Mouse (Mus musculus) left cerebral cortex, postnatal 25 days (tissue): Measurements from ENCODE around the gene Sspo. TPM values are rescaled to one million over a fixed set of nuclear protein-coding genes. Genes with fewer than 3 reads are reported as not detected.

ENCODE experiments used
- DNase-seq, 2 experiments: peaks; one replicate each; pipeline ENCODE4 v3.0.0; 2022; ENCODE audit warnings: low spot score in 2 of 2, mixed read lengths in 1 of 2
- intact Hi-C: fragments of 180-260 bp; cut with DNase I; formaldehyde crosslinking; loops from one replicate; pipeline ENCODE4 v1.15.1; 2025
- total RNA-seq, 2 experiments: library from RNA; stranded (reverse); gene quantifications; 2 replicates each; pipeline ENCODE4 v1.2.3; 2021

Gene Sspo
- total RNA-seq, 2 experiments from 2014 or later = 0.80 to 1.2 TPM

DNA sequence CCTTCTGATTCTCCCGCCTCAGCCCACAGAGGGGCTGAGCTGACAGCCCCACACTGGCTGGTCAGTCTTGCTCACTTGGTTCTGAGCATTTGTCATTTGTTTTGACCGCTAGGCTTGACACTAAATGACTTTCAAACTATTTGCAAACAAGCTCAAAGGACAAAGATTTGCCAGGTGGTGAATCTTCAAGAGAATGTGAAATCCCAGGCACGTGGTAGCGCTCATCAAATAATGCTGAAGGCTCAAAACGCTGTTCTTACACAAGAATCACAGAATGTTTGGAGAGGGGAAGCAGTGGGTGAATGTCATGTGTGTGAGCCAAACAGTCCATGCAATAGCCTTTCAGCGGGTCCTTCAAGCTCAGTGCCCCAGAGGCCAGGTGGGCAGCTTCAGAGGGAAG, 13.4 kb upstream of the Sspo start:
- intact Hi-C loops = no loop called here
- no peak for DNase-seq

DNA sequence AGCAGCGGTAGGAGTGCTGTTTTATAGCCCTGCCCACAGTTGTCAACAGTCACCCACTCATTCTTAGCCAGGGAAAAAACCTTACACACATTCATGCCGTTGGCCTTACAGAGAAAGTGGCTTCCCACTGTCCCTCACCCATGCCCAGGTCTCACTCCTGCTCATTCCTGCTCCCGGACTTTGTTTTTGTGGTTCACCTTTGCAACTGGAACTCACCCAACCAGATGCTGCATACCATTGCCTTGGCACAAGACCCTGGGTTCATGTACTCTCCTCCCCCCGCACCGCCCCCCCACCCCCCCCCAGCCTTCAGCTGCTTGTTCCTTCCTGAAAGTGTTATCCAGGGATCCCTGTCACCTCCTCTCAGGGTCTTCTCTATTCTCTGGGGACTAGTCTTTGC, 12.9 kb upstream of the Sspo start:
- DNase-seq = no peak
- intact Hi-C loops = no loop called here

DNA sequence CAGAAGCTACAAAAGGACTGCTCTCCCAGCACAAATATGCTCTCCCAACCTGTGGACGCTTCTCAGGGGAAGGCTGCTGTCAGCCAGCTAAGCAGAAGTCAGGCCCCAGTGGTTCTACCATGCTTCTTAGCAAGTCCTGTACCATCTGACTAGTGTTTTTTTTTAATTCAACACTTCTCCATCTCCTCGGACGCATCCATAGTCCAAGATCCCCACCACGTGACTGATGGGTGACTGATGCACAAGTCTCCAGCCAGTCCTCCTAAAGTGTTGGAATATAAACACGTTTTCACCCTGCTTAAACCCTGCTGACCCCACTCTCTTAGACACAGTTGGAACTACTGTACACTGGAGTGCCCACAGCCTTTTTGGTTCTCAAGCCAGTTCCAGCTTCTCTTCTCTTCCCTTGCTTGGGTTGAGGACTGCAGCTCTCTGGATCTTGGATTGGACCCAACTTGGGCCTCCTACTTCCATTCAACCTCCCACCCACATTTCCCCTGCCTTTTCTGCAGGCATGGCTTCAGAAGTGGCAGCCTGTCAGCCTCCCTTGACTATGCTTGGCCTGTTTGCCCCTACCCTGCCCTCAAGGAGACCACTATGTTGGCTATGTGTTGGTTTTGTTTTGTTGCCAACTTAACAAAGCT, 12.2 kb upstream of the Sspo start:
- intact Hi-C loops = no loop called here
- DNase-seq = peak in 1 of 2 experiments; percentile 32

DNA sequence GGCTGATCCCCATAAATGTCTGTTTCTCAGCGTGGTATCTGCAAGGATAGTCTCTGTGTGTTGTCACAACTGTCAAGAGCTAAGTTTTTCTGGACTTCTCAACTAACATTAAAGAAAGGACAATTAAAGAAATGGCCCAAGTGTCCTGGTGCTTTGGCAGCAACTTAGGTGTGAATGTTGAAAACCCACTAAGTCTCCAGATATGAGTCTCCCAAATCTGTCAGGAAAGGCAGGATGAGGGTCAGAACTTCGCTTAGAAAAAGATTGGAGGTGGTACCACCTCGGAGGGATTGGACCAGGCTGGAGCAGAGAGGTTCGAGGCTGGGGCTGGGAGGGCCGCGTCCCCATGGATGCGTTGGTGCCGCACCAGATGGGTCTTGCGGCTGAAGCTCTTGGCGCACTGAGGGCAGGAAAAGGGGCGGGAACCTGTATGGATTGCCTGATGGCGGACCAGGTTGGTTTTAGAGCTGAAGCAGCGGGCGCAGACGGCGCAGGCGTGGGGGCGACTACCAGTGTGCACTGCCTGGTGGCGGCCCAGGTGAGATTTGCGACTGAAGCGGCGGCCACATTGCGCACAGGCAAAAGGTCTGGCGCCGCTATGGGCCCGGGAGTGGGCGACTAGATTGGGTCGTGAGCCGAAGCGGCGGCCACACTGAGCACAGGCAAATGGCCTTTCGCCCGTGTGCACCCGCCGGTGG, 10.2 kb upstream of the Sspo start:
- intact Hi-C loops = no loop called here

DNA sequence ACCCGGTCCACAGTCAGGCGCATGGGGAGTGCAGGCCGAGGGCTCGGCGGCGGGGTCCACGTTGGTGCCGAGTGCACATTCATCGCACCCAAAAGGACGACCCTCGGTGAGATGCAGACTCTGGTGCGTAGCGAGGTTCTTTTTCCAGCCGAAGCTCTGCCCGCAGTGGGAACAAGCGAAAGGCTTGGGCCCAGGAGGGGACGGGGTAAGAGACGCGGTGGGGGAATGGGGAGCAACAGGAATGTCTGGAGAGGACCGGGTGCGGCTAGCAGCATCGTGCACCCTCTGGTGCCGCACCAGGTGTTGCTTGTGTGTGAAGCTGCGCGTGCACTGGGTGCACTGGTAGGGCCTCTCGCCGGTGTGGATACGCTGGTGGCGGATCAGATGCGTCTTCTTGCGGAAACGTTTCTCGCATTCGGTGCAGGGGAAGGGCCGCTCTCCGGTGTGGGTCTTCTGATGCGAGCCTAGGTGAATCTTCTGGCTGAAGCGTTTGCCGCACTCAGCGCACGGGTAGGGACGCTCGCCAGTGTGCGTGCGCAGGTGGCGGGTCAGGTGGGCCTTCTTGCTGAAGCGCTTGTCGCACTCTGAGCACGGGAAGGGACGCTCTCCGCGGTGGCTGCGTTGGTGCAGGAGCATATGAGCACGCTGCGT, 9.4 kb upstream of the Sspo start:
- no peak for DNase-seq
- intact Hi-C loops = no loop called here

More for the DNA sequence above, 10.2 kb upstream of the Sspo start:
- DNase-seq = no peak

DNA sequence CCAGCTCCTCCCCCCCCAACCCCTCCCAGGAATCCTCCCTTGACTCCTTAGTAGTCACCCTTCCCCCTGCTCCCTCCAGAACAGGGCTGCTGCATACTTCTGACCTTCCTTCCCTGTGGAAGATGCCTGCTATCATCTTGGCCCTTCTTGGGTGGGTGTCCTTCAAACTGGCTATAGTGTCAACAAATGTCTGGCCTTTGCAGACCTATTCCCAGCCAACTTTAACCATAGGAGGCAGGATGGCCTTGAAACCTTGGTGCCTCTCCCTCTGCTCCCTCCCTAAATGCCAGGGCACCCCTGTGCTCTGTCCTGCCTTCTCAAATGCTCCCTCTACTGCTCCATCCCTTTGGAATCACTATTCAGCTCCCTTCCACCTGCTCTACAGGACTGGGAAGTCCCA, 8.4 kb upstream of the Sspo start:
- intact Hi-C loops = no loop called here
- no peak for DNase-seq

DNA sequence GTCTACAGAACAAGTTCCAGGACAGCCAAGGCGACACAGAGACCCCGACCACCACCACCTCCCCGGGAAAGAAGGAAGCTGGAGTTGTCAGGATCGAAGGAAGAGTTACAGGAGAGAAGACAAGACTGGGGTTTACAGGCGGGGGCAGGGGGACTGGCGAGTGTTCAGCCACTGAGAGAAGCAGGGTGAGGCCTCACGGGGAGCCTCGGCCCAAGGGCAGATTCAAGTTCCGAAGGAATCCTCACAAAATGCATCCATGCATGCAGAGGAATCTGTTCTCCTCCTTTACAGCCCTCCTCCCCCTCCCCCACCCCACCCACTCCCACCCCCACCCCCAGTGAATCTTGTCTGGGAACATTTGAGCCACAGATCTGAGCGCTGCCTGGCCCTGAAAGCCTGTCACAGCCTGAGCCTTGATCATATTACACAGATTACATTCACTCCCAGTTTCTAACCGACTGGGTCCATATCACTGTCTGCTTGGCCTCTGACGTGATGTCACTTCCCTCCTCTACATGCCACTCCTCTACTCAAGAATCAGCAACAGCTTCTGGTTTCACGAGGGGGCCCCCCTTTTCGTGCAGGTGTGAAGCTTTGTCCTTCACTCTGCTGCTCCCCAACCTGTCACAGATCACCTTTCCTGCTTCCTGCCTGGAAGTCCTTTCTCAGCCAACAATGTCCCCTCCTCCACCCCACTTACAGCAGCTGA, 7.6 kb upstream of the Sspo start:
- intact Hi-C loops = no loop called here
- DNase-seq = no peak

DNA sequence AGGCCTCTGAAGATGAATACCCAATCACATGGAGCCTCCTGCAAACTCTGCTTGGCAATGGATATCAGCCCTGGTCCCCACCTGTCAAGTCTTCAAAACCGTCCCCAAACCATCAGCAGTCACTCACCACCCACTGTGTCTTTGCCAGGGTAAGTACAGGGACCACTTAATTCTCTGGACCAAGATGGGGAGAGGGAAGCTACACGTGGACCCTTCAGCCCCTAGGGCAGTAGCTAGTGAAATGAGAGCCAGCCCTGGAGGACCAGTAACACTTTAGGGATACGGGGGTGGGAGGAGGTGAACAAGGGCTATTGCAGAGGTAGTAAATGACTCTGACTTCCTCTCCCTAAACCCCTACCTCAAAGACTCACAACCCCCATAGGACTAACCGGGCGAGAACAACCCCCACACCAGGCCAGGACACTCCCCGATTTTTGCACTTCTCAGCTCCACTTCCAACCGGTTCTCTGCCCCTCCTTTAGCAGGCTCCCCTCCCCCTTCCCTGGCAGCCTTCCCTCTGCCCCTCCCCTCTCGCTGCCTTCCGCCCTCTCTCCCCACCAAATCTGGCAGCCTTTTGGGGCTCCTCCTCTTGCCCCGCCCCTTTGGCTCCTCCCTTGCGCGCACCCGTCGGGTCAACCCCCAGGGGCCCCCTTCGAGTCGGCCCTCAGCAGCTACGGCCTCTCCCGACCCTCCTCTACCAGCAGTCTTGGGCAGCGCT, 4.3 kb upstream of the Sspo start:
- intact Hi-C loops = loop anchor here (2.0 kb wide), 3 partner anchors 49 to 97 kb away; partner anchors contain the start of gene Krba1

DNA sequence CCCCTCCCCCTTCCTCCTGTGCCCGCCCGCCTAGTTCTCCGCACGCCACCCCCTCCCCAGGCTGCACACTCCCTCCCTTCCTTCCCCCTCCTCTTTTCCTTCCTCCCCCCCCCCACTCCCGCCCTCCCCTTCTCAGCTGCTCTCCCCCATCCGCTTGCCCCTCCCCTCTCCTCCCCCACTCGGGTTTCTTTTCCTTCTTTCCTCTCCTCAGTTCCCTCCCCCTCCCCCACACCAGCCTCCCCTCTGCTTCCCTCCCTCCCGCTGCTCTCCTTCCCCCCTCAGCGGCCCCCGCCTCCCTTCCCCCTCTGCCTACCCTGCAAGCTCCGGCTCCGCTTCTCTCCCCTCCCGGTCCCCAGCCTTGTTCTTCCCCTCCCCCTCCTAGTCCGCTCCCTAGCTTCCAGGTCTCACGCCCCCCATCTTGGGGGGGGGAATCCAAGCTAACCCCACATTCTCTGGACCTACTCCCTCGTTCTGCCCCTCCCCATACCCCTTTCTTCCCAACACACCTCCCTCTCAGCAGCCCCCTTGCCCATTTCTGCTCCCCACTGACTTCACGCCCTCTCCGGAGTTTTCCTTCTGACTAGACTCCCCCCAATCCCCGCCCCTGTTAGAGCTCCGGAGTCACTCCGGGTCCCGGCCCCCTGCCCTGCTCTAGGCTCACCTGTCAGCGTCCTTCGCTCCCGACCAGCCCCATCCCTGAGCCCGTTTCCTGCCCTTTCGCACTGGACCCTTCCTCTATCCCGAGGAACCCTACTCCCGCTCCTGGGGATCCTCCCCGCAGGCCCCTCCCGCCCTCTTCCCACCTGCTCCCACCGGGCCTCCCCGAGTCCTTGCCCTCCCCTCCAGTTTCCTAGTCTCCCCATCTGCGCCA, 3.5 kb upstream of the Sspo start:
- peak; percentile 19 to 26 for DNase-seq
- intact Hi-C loops = loop anchor here (2.0 kb wide), 3 partner anchors 50 to 96 kb away; partner anchors contain the start of gene Krba1

More for the DNA sequence above, 4.3 kb upstream of the Sspo start:
- peak; percentile 84 to 88 for DNase-seq

DNA sequence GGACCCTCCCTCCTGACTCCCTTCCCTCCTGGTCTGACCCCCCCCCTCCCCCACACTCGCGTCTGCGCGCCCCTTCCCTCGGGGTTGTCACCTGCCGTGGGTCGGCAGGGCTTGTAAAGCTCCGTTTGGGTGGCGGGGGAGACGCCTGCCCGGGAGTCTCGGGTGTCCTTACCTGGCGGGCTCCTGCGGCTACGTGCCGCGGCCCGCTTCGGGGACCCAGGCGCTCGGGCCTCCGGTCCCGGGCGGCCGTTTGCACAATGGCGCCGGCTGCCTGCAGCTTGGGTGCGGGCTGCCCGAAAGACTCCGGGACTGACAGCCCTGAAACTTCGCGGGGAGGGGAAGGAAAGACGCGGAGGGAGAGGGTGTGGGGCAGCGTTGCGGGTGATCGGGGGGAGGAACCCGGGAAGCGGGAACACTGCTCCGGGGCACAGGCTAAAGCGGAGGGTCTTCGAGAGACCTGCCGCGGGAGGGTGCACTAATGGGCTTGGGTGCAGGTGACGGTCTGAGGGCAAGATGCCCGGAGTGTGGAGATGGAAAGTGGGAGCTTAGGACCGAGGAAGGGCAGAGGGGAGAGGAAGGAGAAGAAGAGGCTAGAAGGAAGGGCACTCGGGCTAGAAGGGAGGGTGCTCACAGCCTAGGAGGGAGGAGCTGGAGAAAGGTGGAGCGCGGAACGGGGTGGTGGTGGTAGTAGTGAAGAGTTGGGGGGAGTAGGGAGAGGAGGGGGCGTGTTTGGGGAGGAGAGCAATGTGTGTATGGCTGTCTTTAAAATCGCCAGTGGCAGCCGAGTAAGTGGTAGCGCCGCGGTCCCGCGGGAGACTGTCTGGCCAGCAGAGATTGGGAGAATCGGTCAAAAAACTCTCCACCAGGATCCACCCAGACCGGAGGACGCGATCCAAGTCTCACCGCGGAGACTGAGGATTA, 2.6 kb upstream of the Sspo start, which contains the start of gene Zfp467:
Gene Zfp467, minus strand, starts transcription at position 645 of the 921 bp plus-strand sequence.
- intact Hi-C loops = loop anchor here (2.0 kb wide), 3 partner anchors 51 to 95 kb away; partner anchors contain the start of gene Krba1
- peak in 1 of 2 experiments; percentile 31 for DNase-seq

DNA sequence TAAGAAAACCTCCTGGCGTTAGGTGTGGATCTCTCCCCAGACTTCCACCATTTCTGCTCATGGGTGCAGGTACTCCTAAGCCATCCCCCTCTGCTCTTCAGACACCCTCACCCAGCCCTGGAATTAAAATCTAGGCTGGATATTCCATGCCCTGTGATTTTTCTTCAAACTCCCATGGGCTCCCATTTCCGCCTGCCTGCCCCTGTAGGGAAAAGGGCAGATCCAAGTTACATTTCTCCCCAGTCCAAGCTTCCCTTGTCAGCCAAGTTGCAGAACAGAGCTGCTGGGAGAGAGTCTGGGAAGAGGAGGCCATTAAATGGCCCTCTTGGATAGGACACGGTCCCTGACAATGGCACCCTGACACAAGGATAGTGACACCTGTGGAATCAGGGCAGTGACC, 1.8 kb upstream of the Sspo start:
- intact Hi-C loops = no loop called here

DNA sequence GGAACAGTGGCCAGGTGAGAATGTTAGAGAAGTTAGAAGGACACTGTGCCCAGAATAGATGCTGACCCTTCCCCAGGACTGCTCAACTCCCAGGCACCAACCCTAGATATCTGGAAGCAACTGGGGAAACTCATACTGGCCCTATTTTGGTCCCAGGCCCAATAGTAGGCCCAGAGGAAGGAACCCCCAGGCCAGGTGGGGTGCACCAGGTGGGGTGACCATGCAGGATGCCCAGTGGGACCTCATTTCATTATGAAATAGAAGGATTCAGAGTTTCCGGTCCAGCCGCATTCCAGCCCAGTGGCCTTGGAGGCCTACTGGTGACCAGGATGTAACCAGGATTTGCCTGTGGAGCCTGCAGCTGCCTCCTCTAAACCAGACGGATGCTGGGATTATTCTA, 1.1 kb upstream of the Sspo start:
- intact Hi-C loops = no loop called here
- no peak for DNase-seq

More for the DNA sequence above, 1.8 kb upstream of the Sspo start:
- no peak for DNase-seq

DNA sequence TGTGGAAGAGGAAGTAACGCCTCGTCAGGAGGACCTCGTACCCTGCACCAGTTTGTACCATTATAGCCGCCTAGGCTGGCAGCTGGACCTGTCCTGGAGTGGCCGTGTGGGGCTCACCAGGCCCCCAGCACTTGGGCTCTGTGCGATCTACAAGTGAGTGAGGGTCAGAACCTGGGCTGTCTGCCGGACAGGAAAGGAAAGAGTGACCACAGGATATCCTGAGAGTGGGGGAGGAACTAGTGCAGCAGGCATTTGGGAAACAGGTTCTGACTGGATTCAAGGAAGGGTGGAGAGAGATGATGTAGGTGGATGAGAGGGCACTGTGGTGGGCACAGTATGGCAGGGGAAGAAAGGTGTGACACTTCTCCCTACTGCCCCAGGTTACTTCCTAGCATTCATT, 498 bp downstream of the Sspo start:
- DNase-seq = no peak
- intact Hi-C loops = no loop called here

DNA sequence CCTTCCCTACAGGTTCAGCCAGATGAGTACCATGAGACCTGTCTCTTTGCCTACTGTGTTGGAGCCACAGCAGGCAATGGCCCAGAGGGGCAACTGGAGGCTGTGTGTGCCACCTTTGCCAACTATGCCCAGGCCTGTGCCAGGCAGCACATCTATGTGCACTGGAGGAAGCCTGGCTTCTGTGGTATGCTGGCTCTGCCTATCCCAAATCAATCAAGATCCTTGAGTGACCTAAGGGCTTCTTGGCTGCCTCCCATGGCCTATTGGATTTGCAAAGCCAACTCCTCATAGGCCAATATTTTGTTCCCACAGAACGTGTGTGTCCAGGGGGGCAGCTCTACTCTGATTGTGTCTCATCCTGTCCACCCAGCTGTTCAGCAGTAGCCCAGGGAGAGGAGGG, 4.1 kb downstream of the Sspo start:
- intact Hi-C loops = no loop called here
- DNase-seq = no peak

DNA sequence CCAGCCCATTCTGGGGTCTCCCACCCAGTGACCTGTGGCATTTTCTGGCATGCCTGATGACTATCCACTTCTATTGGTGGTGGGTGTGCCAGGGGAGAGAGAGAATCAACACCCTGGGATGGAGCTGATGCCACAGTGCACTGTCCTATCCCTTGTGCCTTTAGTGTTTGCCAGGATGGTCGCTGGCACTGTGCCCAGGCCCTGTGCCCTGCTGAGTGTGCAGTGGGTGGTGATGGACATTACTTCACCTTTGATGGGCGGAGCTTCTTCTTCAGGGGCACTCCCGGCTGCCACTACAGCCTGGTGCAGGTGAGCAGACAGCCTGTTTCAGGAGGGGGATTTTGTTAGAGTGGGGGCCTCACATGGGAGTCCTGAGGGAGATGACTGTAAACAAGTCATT, 4.7 kb downstream of the Sspo start:
- intact Hi-C loops = no loop called here
- DNase-seq = no peak

DNA sequence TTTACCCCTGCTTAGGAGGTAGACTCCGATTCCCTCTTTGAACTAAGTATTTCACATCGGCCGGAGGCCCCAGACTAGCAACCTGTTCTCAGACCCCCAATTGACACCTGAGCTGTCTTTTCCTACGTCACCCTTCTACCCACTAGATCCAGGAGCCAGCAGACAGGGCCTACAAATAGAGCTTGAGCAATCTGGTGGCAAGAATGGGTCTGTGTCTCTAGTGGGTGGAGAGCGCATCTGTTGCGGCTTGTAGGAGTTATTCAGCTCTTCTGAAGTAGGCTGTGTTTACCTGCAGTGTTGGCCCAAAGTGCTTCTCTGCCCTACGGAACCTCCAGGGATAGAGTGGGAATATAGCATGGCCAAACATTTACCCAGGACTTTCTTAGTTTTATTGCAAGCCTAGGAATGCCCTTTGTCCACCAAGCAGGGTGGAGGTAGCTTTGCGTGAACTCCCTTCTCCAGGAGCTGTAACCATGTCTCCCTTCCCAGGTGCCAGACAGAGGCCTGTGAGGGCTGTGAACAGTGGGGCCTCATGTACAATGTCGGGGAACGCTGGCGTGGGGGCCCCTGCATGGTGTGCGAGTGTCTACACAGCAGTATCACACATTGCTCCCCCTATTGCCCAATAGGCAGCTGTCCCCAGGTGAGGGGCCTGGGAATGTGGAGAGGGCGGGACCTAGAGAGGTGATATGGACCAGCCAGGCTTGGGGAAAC, 17.1 kb downstream of the Sspo start:
- intact Hi-C loops = no loop called here
- DNase-seq = peak; percentile 31 to 84

DNA sequence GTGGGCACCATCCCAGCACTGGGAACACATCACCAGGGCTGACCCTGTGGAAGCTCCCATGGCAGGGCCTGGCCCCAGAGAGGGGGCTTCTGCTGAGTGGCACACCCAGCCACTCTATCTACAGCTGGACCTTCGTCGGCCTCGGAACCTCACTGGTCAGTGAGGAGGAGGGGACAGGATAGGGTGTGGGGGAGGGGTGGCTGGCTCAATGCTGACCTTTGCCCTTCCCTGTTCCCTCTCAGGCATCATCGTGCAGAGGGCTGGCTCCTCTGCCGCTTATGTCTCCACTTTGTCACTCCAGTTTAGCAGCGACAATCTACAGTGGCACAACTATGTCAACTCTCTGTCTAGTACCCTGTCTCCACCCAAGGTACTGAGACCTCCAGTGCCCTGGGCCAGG, 18.7 kb downstream of the Sspo start:
- DNase-seq = no peak
- intact Hi-C loops = no loop called here
